Comparison of ENCODE assay signal across 8 mouse cellular contexts in the genomic region with DNA sequence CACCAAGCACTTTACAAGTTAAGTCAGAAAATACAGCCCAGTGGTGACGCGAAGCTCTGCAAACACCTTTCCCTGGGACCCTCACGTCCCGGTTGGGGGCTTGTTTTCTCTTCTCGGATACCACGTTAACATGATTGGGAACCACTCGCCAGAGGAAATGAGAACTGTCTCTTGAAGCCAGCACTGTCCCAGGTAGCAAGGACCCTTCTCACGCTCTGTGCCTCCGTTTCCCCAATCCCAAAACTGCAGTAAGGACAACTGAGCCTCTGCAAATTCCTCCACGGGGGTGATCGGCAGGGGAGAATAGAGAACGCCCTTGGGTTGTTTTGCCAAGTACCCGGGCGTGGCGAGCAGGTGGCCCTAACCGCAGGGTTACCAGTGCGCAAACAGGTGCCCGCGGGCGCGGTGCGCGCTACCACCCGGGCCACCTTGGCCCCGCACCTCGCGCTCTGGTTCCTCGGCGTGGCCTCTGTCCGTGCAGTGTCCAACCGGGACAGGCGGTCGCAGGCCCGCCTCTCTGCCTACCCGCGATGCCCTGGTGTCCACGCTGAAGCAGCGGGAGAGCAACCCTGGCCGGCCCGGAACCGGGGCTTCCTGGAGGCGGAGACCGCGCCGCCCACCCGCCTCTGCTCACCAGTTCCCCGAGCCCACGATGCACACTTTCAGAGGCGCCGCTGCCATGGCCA. TPM values are rescaled to one million over a fixed set of nuclear protein-coding genes. Genes with fewer than 3 reads are reported as not detected.
DNase-seq lines count a peak whose midpoint lies in the region; ATAC-seq and TF ChIP-seq lines count a peak whose summit lies in the region.

No protein-coding gene starts in this region.

- no peak for TF ChIP-seq CTCF in liver, adult 2 months (IDR thresholded peaks at IDR 0.05; ENCODE audit: low read depth, low read length)
- no peak for TF ChIP-seq CTCF in bone marrow macrophage, adult 2 months (IDR thresholded peaks at IDR 0.05; ENCODE audit: low read depth, low read length)
- TF ChIP-seq CTCF in liver, postnatal 0 days (IDR thresholded peaks at IDR 0.05; ENCODE audit: low read depth), result no peak

- H3K27ac ChIP-seq in liver, adult 2 months (replicated peaks; ENCODE audit: insufficient read depth, low read depth, low read length), result peak overlapping the region; percentile 49
- H3K27ac ChIP-seq in bone marrow macrophage, adult 2 months (ENCODE audit: insufficient read depth, low read depth, low read length), result peak overlapping the region; percentile 63
- H3K27ac ChIP-seq in forebrain, embryonic 16.5 days (ENCODE audit: low read length), result peak overlapping the region; percentile 35; the same call in 1 of the 2 replicates
- peak overlapping the region; percentile 87 for H3K27ac ChIP-seq in liver, postnatal 0 days (ENCODE audit: low read depth)

- no peak for ATAC-seq in forebrain, embryonic 16.5 days
- ATAC-seq in liver, postnatal 0 days, result peak; percentile 37

- no peaks in the 10 kb centered on the region for H3K36me3 ChIP-seq in liver, adult 2 months (ENCODE audit: control insufficient read depth, insufficient read depth, low read length)
- H3K36me3 ChIP-seq in forebrain, embryonic 16.5 days (ENCODE audit: control insufficient read depth, insufficient read depth), result no peaks in the 10 kb centered on the region
- no peaks in the 10 kb centered on the region for H3K36me3 ChIP-seq in liver, postnatal 0 days (replicated peaks; ENCODE audit: insufficient read depth, low read length)

- TF ChIP-seq POLR2A in liver, adult 2 months (IDR thresholded peaks at IDR 0.05; ENCODE audit: extremely low read depth, insufficient read depth, low read length), result no peak
- no peak for TF ChIP-seq POLR2A in bone marrow macrophage, adult 2 months (IDR thresholded peaks at IDR 0.05; ENCODE audit: borderline replicate concordance, low read depth, low read length)

- peak overlapping the region; percentile 70 for H3K4me3 ChIP-seq in liver, adult 2 months (ENCODE audit: insufficient read depth, low read depth, low read length)
- peak overlapping the region; percentile 81 for H3K4me3 ChIP-seq in bone marrow macrophage, adult 2 months (ENCODE audit: insufficient read depth, low read length)
- H3K4me3 ChIP-seq in forebrain, embryonic 16.5 days (replicated peaks; ENCODE audit: low read length), result peak overlapping the region; percentile 81
- H3K4me3 ChIP-seq in liver, postnatal 0 days (ENCODE audit: low read depth, low read length), result peak overlapping the region; percentile 60

- no peak for TF ChIP-seq EP300 in liver, postnatal 0 days (IDR thresholded peaks at IDR 0.05; ENCODE audit: low read depth)

- H3K9me3 ChIP-seq in forebrain, embryonic 16.5 days (ENCODE audit: control insufficient read depth, low read length), result no peaks in the 10 kb centered on the region
- H3K9me3 ChIP-seq in liver, postnatal 0 days (ENCODE audit: low read length), result no peaks in the 10 kb centered on the region

- peaks cover 6% of the 10 kb centered on the region for H3K4me1 ChIP-seq in liver, adult 2 months (ENCODE audit: control insufficient read depth, insufficient read depth, low read length)
- peaks cover 15% of the 10 kb centered on the region for H3K4me1 ChIP-seq in bone marrow macrophage, adult 2 months (ENCODE audit: control insufficient read depth, insufficient read depth, low read length)
- peaks cover 11% of the 10 kb centered on the region for H3K4me1 ChIP-seq in forebrain, embryonic 16.5 days (replicated peaks; ENCODE audit: control insufficient read depth, insufficient read depth, low read length)
- peaks cover 20% of the 10 kb centered on the region for H3K4me1 ChIP-seq in liver, postnatal 0 days (ENCODE audit: insufficient read depth)

- under 1% methylated on average over 50 of the region's 50 CpGs for WGBS in liver, adult 2 months
- WGBS in forebrain, embryonic 16.5 days, result under 1% methylated on average over 42 of the region's 50 CpGs
- WGBS in liver, postnatal 0 days (ENCODE audit: insufficient replicate concordance), result 0% methylated on average over 50 of the region's 50 CpGs

- DNase-seq in liver, adult 2 months (ENCODE audit: extremely low read depth, low read depth, low spot score), result no peak
- no peak for DNase-seq in liver
- DNase-seq in liver, postnatal 0 days, result no peak
- peak; percentile 40 for DNase-seq in thymus, postnatal 4 days
- DNase-seq in frontal cortex, postnatal 14 days (ENCODE audit: low spot score in 2 of 2), result no peak
- DNase-seq in right cerebral cortex, postnatal 14 days, result no peak

- peak overlapping the region; percentile 98 for H3K4me2 ChIP-seq in forebrain, embryonic 16.5 days (ENCODE audit: low read length)
- H3K4me2 ChIP-seq in liver, postnatal 0 days (ENCODE audit: low read depth, low read length), result peak overlapping the region; percentile 76

- H3K79me2 ChIP-seq in liver, adult 2 months (ENCODE audit: control insufficient read depth, insufficient read depth, low read length), result peaks cover 9% of the 10 kb centered on the region; the same call in 1 of the 2 replicates

- no peaks in the 10 kb centered on the region for H3K27me3 ChIP-seq in liver, adult 2 months (ENCODE audit: control insufficient read depth, insufficient read depth, low read length)
- H3K27me3 ChIP-seq in forebrain, embryonic 16.5 days (replicated peaks; ENCODE audit: control insufficient read depth, insufficient read depth, low read length), result no peaks in the 10 kb centered on the region
- no peaks in the 10 kb centered on the region for H3K27me3 ChIP-seq in liver, postnatal 0 days (ENCODE audit: insufficient read depth, low read length)

- peak overlapping the region; percentile 83 for H3K9ac ChIP-seq in liver, adult 2 months (ENCODE audit: low read depth, low read length)
- H3K9ac ChIP-seq in forebrain, embryonic 16.5 days (replicated peaks; ENCODE audit: low read depth, low read length), result peak overlapping the region; percentile 84
- peak overlapping the region; percentile 63 for H3K9ac ChIP-seq in liver, postnatal 0 days (replicated peaks)

RNA-seq across cellular contexts. Expression of gene Gpd1l, which starts 0.6 kb away (rescaled TPM):
- 21.3 and 22.4 TPM in 2 replicates for total RNA-seq in liver, adult 2 months (2014; rRNA removed)
- polyA plus RNA-seq in liver, adult 2 months (2012; rRNA removed), result 12.6 and 14.7 TPM in 2 replicates
- polyA plus RNA-seq in bone marrow macrophage, adult 2 months (2012; ENCODE audit: insufficient read depth, insufficient read length, missing spikeins), result 20.1 and 21.5 TPM in 2 replicates
- polyA plus RNA-seq in forebrain, embryonic 16.5 days (2015; fragmentation: Nextera tagmentation; extraction: Ambion mirVana), result 34.4 and 36.1 TPM in 2 replicates
- 6.8 and 7.0 TPM in 2 replicates for polyA plus RNA-seq in liver, postnatal 0 days (2015; fragmentation: Nextera tagmentation; extraction: Ambion mirVana)

RNA-seq across cellular contexts. Expression of gene Osbpl10, which starts 45.2 kb away (rescaled TPM):
- total RNA-seq in liver, adult 2 months (2014; rRNA removed), result 0.28 and 0.40 TPM in 2 replicates
- polyA plus RNA-seq in liver, adult 2 months (2012; rRNA removed), result 0.11 and 0.82 TPM in 2 replicates
- polyA plus RNA-seq in bone marrow macrophage, adult 2 months (2012; ENCODE audit: insufficient read depth, insufficient read length, missing spikeins), result 1.7 and 2.1 TPM in 2 replicates
- polyA plus RNA-seq in forebrain, embryonic 16.5 days (2015; fragmentation: Nextera tagmentation; extraction: Ambion mirVana), result 1.6 and 2.8 TPM in 2 replicates
- 0.07 and 0.20 TPM in 2 replicates for polyA plus RNA-seq in liver, postnatal 0 days (2015; fragmentation: Nextera tagmentation; extraction: Ambion mirVana)

RNA-seq across cellular contexts. Expression of gene Rps27rt, which starts 49.4 kb away (rescaled TPM):
- 6.2 and 12.2 TPM in 2 replicates for total RNA-seq in liver, adult 2 months (2014; rRNA removed)
- 4.7 and 7.2 TPM in 2 replicates for polyA plus RNA-seq in liver, adult 2 months (2012; rRNA removed)
- 725 and 1,319 TPM in 2 replicates for polyA plus RNA-seq in bone marrow macrophage, adult 2 months (2012; ENCODE audit: insufficient read depth, insufficient read length, missing spikeins)
- polyA plus RNA-seq in forebrain, embryonic 16.5 days (2015; fragmentation: Nextera tagmentation; extraction: Ambion mirVana), result 169 and 228 TPM in 2 replicates
- 300 and 353 TPM in 2 replicates for polyA plus RNA-seq in liver, postnatal 0 days (2015; fragmentation: Nextera tagmentation; extraction: Ambion mirVana)

Comparison
In these comparisons a context has a peak if more than half of its experiments do, and no peak if none do; other contexts are left out.
1. RNA of gene Rps27rt, which starts 49.4 kb away (polyA plus RNA-seq): 725 to 1,319 TPM in bone marrow macrophage, adult 2 months, 300 to 353 TPM in liver, postnatal 0 days and 169 to 228 TPM in forebrain, embryonic 16.5 days; 4.7 to 7.2 TPM in liver, adult 2 months; every median in the first group is over 10 times any median in the second.
2. H3K27ac ChIP-seq: peak in every context shown above with its lines; median percentile 87 in liver, postnatal 0 days; 63 in bone marrow macrophage, adult 2 months; 49 in liver, adult 2 months; 35 in forebrain, embryonic 16.5 days.
3. Peak in every context shown above with its lines, with median percentiles within 50 percentile points of each other: H3K4me3 ChIP-seq and H3K9ac ChIP-seq.